Mouse (Mus musculus) liver, embryonic 12.5 days (tissue): Measurements from ENCODE around the gene Grik4. TPM values are rescaled to one million over a fixed set of nuclear protein-coding genes. Genes with fewer than 3 reads are reported as not detected.

ENCODE experiments used
- ATAC-seq: fragments of 200-750 bp; cut with Nextera tagmentation; 2 replicates; pipeline ENCODE4 v1.8.0; 2017; ENCODE audit warnings: moderate number of reproducible peaks, mild to moderate bottlenecking, moderate library complexity
- H3K27ac ChIP-seq: fragments of 300-500 bp; sonication (generic); 2 replicates; pipeline ENCODE4 v1.5.1; 2016; ENCODE audit warnings: mild to moderate bottlenecking
- H3K27me3 ChIP-seq: fragments of 300-500 bp; sonication (generic); replicated peaks from 2 replicates; pipeline ENCODE4 v1.6.1; 2016; ENCODE audit warnings: mild to moderate bottlenecking, moderate library complexity
- H3K36me3 ChIP-seq: fragments of 300-500 bp; sonication (generic); 2 replicates; pipeline ENCODE4 v1.6.1; 2016; ENCODE audit warnings: mild to moderate bottlenecking, moderate library complexity
- H3K4me1 ChIP-seq: fragments of 300-500 bp; sonication (generic); 2 replicates; pipeline ENCODE4 v1.6.1; 2016
- H3K4me2 ChIP-seq: fragments of 300-500 bp; sonication (generic); 2 replicates; pipeline ENCODE4 v1.6.1; 2016; ENCODE audit warnings: mild to moderate bottlenecking, moderate library complexity
- H3K4me3 ChIP-seq: fragments of 300-500 bp; sonication (generic); 2 replicates; pipeline ENCODE4 v1.5.1; 2016; ENCODE audit warnings: mild to moderate bottlenecking, moderate library complexity
- H3K9ac ChIP-seq: fragments of 300-500 bp; sonication (generic); 2 replicates; pipeline ENCODE4 v1.6.1; 2016; ENCODE audit warnings: mild to moderate bottlenecking, moderate library complexity
- H3K9me3 ChIP-seq: fragments of 300-500 bp; sonication (generic); replicated peaks from 2 replicates; pipeline ENCODE4 v1.6.1; 2016; ENCODE audit warnings: mild to moderate bottlenecking, moderate library complexity
- WGBS: fragments of 180-500 bp; shearing (Covaris S2); methylation state at CpG from one replicate; pipeline ENCODE4 v1.1.7; 2016; ENCODE audit not compliant: insufficient replicate concordance; 5-methylcytosine and 5-hydroxymethylcytosine counted together
- polyA plus RNA-seq: library from polyadenylated mRNA; unstranded; fragments of >200 nt; fragmentation: Nextera tagmentation; extraction: Ambion mirVana; gene quantifications from 2 replicates; pipeline ENCODE4 v1.2.1, GENCODE M21; 2016

Gene Grik4
- polyA plus RNA-seq, 1 experiment from 2014 or later: 2.2 TPM

GRCm38 (mm10) chr9:42808394-42808793, 135.9 kb downstream of the Grik4 start:
- H3K4me2 ChIP-seq: no peak overlapping the region
- H3K4me1 ChIP-seq: no peaks in the 10 kb centered on the region
- H3K27ac ChIP-seq: no peak overlapping the region
- no peaks in the 10 kb centered on the region for H3K36me3 ChIP-seq
- H3K9ac ChIP-seq: no peak overlapping the region
- no peak overlapping the region for H3K4me3 ChIP-seq
- no peak for ATAC-seq
- no peaks in the 10 kb centered on the region for H3K9me3 ChIP-seq
- 54% methylated on average over 9 of the region's 9 CpGs for WGBS
- no peaks in the 10 kb centered on the region for H3K27me3 ChIP-seq

DNA sequence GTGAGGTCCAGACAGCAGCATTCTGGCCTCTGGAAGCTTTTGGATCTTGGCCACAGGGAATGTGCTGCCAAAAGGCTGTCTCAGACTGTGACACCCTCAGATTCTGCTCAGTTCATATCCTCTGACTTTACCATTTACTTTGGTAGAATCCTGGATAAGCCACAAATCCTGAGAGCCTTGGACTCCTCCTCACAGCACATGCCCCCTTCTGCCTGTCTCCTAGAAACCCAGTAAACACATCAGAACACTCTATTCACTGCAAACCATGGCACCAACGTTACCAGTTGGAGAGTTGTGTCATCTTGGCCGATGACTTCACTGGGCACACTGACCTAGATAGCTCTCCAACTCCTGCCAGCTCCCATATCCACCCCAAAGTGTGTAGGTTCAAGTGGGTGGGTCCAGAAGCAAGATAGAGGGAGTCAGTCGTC, 141.2 kb downstream of the Grik4 start:
- no peaks in the 10 kb centered on the region for H3K9me3 ChIP-seq
- ATAC-seq: no peak
- no peaks in the 10 kb centered on the region for H3K27me3 ChIP-seq
- H3K4me3 ChIP-seq: no peak overlapping the region
- 46% methylated on average over 3 of the region's 3 CpGs for WGBS
- H3K9ac ChIP-seq: no peak overlapping the region
- no peak overlapping the region for H3K4me2 ChIP-seq
- H3K4me1 ChIP-seq: no peaks in the 10 kb centered on the region
- no peaks in the 10 kb centered on the region for H3K36me3 ChIP-seq
- H3K27ac ChIP-seq: no peak overlapping the region

- no peak overlapping the region for H3K9ac ChIP-seq
- no peak overlapping the region for H3K27ac ChIP-seq
- no peaks in the 10 kb centered on the region for H3K27me3 ChIP-seq
- H3K36me3 ChIP-seq: no peaks in the 10 kb centered on the region
- 62% methylated on average over 11 of the region's 11 CpGs for WGBS
- no peaks in the 10 kb centered on the region for H3K4me1 ChIP-seq
- no peaks in the 10 kb centered on the region for H3K9me3 ChIP-seq
- H3K4me2 ChIP-seq: no peak overlapping the region
- H3K4me3 ChIP-seq: no peak overlapping the region
- ATAC-seq: no peak
These were observed 142.4 kb downstream of the Grik4 start for GRCm38 (mm10) chr9:42801929-42802328.

DNA sequence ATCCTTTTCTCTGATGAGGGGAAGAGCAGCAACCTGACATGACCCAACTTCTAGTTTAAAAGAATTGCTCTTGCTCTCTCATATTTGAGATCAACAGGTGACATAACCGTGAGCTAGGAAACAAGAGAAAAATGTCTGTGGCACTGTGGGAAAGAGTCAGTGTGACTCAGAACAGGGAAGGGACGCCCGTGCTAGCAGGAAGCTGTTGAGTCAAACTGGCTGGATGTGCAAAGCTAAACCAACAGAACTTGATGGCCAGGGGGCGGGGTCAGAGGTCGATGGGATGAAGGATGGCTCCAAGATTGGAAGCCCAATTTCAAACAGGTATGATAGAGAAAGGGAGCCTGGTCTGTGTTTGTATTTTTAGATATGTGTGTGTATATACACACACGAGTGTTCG, 144.2 kb downstream of the Grik4 start:
- Histone ChIP-seq H3K27me3 (no peaks in the 10 kb centered on the region), H3K9me3 (no peaks in the 10 kb centered on the region), H3K4me1 (no peaks in the 10 kb centered on the region), H3K4me2 (no peak overlapping the region), H3K36me3 (no peaks in the 10 kb centered on the region), H3K4me3 (no peak overlapping the region), H3K9ac (no peak overlapping the region), H3K27ac (no peak overlapping the region)
- WGBS: 60% methylated on average over 7 of the region's 7 CpGs
- ATAC-seq: no peak

DNA sequence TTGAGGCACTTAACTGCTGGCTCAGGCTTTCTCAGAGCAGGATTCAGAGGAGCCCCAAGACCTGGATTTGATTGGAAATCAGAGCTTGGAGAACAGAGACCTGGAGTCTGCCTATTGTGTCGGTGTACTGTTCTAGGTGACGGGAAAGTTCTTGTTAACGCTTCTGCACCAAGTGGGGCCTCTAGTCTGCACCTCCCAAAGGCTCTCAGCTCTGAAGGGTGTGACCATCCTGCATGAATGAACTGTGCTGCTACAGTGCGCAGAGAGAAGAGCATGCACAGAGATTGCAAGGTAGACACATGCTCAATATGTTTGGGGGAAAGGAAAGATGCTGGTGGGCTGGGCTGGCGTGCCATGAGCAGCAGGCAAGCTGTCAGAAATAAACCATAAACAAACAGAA, 144.6 kb downstream of the Grik4 start:
- no peaks in the 10 kb centered on the region for H3K9me3 ChIP-seq
- no peaks in the 10 kb centered on the region for H3K4me1 ChIP-seq
- H3K27me3 ChIP-seq: no peaks in the 10 kb centered on the region
- no peaks in the 10 kb centered on the region for H3K36me3 ChIP-seq
- no peak overlapping the region for H3K4me2 ChIP-seq
- ATAC-seq: no peak
- H3K9ac ChIP-seq: no peak overlapping the region
- H3K4me3 ChIP-seq: no peak overlapping the region
- H3K27ac ChIP-seq: no peak overlapping the region
- 73% methylated on average over 5 of the region's 5 CpGs for WGBS

DNA sequence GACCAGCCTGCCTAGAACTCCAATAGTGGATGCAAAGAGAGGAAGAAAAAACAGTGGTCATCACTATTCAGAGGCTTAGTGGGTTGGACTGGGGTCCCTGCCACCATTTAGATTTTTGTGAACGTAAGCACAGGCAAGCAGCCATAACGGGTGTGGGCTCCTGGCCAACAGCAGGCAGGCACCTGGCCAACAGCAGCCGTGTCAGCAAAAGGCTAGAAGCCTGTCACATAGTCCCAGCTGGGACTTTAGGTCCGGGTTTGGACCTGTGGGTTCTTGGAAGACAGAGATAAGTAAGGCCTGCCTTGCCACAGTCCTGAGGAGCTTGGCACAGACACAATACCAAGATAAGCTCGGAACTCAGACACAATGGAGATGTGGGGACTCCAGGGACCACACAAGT, 145.1 kb downstream of the Grik4 start:
- H3K27ac ChIP-seq: no peak overlapping the region
- no peaks in the 10 kb centered on the region for H3K9me3 ChIP-seq
- H3K4me2 ChIP-seq: no peak overlapping the region
- H3K4me1 ChIP-seq: no peaks in the 10 kb centered on the region
- WGBS: 31% methylated on average over 5 of the region's 5 CpGs
- no peak overlapping the region for H3K4me3 ChIP-seq
- ATAC-seq: no peak
- no peaks in the 10 kb centered on the region; the same call in 1 of the 2 replicates for H3K27me3 ChIP-seq
- H3K9ac ChIP-seq: no peak overlapping the region
- H3K36me3 ChIP-seq: no peaks in the 10 kb centered on the region

DNA sequence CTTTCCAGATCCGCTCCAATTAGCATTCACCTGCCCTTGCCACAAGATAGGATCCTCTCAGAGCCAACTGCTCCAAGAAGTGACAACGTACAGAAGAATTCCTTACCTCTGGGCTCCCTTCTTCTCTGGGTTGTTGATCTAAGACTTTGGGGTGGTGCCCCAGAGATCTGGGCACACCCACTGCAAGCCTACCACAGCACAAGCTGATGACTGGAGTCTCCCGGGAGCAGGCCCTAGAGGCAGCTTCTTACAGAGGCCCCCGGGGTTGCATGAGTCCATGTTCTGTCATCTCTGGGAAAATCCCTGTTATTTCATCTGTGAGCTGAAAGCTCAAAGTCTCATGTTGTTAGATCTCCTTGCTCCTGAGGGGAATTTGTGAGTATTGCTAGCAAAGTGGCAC, 146.0 kb downstream of the Grik4 start:
- WGBS: 73% methylated on average over 4 of the region's 4 CpGs
- no peaks in the 10 kb centered on the region for H3K36me3 ChIP-seq
- H3K27ac ChIP-seq: no peak overlapping the region
- H3K9ac ChIP-seq: no peak overlapping the region
- no peaks in the 10 kb centered on the region for H3K9me3 ChIP-seq
- H3K27me3 ChIP-seq: peaks cover 4% of the 10 kb centered on the region; the same call in 1 of the 2 replicates
- no peak overlapping the region for H3K4me3 ChIP-seq
- no peaks in the 10 kb centered on the region for H3K4me1 ChIP-seq
- H3K4me2 ChIP-seq: no peak overlapping the region
- no peak for ATAC-seq

- Histone ChIP-seq H3K27me3 (peaks cover 6% of the 10 kb centered on the region; the same call in 1 of the 2 replicates), H3K9ac (no peak overlapping the region), H3K4me1 (no peaks in the 10 kb centered on the region), H3K36me3 (no peaks in the 10 kb centered on the region), H3K4me2 (no peak overlapping the region), H3K4me3 (no peak overlapping the region), H3K27ac (no peak overlapping the region), H3K9me3 (no peaks in the 10 kb centered on the region)
- ATAC-seq: no peak
- WGBS: 43% methylated on average over 8 of the region's 8 CpGs
These were observed 147.0 kb downstream of the Grik4 start for GRCm38 (mm10) chr9:42797276-42797675.

DNA sequence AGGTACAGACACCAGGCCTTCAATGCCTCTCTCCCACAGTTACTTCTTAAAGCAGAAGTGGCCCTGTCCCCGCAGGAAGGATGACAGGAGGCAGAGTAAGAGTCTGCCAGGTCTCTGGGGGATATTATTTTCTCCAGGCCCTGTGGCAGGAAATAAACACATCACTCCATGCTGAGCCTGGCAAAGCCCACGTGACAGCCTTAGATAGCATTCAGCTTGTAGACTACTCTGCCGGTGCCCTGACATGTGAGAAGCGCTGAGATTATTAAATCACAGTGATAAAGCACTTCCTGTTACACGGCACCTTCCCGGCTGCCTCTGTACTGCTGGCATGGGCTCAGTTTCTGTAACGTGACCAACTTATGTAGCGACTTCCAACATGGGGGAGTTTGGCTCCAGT, 148.4 kb downstream of the Grik4 start:
- no peak overlapping the region for H3K4me3 ChIP-seq
- no peak overlapping the region for H3K9ac ChIP-seq
- no peak overlapping the region for H3K4me2 ChIP-seq
- H3K36me3 ChIP-seq: no peaks in the 10 kb centered on the region
- H3K4me1 ChIP-seq: no peaks in the 10 kb centered on the region
- no peaks in the 10 kb centered on the region for H3K9me3 ChIP-seq
- 23% methylated on average over 8 of the region's 8 CpGs for WGBS
- ATAC-seq: no peak
- H3K27ac ChIP-seq: no peak overlapping the region
- peaks cover 6% of the 10 kb centered on the region; the same call in 1 of the 2 replicates for H3K27me3 ChIP-seq

GRCm38 (mm10) chr9:42794006-42794405, 150.3 kb downstream of the Grik4 start:
- Histone ChIP-seq H3K4me3 (no peak overlapping the region), H3K9me3 (no peaks in the 10 kb centered on the region), H3K9ac (no peak overlapping the region), H3K36me3 (no peaks in the 10 kb centered on the region), H3K27ac (no peak overlapping the region), H3K27me3 (peaks cover 12% of the 10 kb centered on the region; the same call in 1 of the 2 replicates), H3K4me2 (no peak overlapping the region), H3K4me1 (no peaks in the 10 kb centered on the region)
- ATAC-seq: no peak
- WGBS: 75% methylated on average over 4 of the region's 4 CpGs

DNA sequence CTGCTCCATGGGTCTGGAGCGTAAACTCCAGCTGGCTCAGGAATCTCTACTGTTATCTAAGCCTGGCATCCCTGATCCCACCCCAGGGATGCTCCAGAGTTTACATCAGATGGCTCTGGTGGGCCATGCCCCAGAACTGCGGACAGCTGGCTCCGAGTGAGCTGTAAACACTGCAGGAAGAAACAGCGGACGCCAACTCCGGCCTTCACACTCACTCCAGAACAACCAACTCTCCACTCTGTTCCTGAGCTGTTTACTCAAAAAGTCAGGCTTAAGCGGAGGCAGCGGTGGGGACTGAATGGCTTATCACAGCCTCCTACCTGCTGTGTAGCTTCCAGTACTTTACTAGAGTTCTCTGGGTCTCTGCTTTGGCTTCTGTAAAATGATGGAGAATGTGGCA, 150.7 kb downstream of the Grik4 start:
- no peak overlapping the region for H3K4me3 ChIP-seq
- H3K4me1 ChIP-seq: no peaks in the 10 kb centered on the region
- no peaks in the 10 kb centered on the region for H3K36me3 ChIP-seq
- no peak overlapping the region for H3K4me2 ChIP-seq
- no peak for ATAC-seq
- H3K9me3 ChIP-seq: no peaks in the 10 kb centered on the region
- H3K9ac ChIP-seq: no peak overlapping the region
- WGBS: 61% methylated on average over 8 of the region's 8 CpGs
- H3K27me3 ChIP-seq: peaks cover 12% of the 10 kb centered on the region; the same call in 1 of the 2 replicates
- no peak overlapping the region for H3K27ac ChIP-seq

GRCm38 (mm10) chr9:42792381-42792780, 151.9 kb downstream of the Grik4 start:
- no peaks in the 10 kb centered on the region for H3K36me3 ChIP-seq
- no peaks in the 10 kb centered on the region for H3K9me3 ChIP-seq
- no peak overlapping the region for H3K4me3 ChIP-seq
- no peak overlapping the region for H3K4me2 ChIP-seq
- no peak overlapping the region for H3K9ac ChIP-seq
- H3K27me3 ChIP-seq: peaks cover 12% of the 10 kb centered on the region; the same call in 1 of the 2 replicates
- H3K27ac ChIP-seq: no peak overlapping the region
- H3K4me1 ChIP-seq: no peaks in the 10 kb centered on the region
- ATAC-seq: no peak
- WGBS: 47% methylated on average over 5 of the region's 5 CpGs

DNA sequence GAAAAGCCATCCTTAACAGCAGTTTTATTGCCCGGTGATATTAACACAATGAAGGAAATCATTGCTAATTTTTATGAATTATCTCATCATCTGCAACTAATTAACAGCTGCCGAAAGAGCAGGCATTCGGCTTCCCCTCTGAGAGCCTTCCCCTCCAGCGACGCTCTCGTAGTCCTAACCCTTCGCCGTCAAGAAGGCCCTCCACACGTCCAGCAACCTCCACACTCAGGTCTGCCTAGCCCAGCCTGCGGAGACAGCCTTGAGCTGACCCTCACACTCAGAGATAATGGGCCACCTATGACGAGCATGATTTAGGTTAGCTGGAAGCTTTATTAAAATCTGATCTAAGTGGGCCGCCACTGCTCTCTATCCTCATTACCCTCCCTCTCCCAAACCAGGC, 152.5 kb downstream of the Grik4 start:
- no peak overlapping the region for H3K4me2 ChIP-seq
- H3K9ac ChIP-seq: no peak overlapping the region
- H3K9me3 ChIP-seq: no peaks in the 10 kb centered on the region
- H3K4me1 ChIP-seq: no peaks in the 10 kb centered on the region
- H3K4me3 ChIP-seq: no peak overlapping the region
- 71% methylated on average over 12 of the region's 12 CpGs for WGBS
- no peaks in the 10 kb centered on the region for H3K36me3 ChIP-seq
- no peak overlapping the region for H3K27ac ChIP-seq
- H3K27me3 ChIP-seq: peaks cover 12% of the 10 kb centered on the region; the same call in 1 of the 2 replicates
- no peak for ATAC-seq
